Mouse (Mus musculus) MEL-GATA-1-ER (cell line): ENCODE data around the gene Fgfr2.

Experiments
- DNase-seq: peaks from one replicate; pipeline ENCODE4 v3.0.0-alpha.2; 2012; ENCODE audit warnings: low read depth; ENCODE audit errors: extremely low read depth

Gene Fgfr2

DNA sequence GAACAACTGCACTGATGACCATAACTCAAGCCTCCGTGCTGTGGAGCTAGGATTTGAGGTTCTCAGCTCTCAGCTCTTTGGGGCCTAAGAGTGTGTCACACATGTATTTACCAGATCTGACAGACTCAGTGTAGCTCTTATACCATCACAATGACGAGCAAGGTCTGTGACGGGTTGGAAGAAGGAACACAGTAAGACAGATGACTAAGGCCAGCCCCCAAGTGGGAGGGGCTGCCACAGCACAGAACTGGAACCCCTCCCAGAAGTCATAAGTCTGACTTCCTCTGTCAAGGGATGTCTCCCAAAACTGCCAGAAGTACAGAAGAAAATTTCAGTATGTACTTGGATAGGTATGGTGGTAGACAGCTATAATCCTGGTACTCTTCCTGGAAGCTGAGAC lies 319.2 kb downstream of the Fgfr2 start:
- peak; percentile 70 for DNase-seq

DNA sequence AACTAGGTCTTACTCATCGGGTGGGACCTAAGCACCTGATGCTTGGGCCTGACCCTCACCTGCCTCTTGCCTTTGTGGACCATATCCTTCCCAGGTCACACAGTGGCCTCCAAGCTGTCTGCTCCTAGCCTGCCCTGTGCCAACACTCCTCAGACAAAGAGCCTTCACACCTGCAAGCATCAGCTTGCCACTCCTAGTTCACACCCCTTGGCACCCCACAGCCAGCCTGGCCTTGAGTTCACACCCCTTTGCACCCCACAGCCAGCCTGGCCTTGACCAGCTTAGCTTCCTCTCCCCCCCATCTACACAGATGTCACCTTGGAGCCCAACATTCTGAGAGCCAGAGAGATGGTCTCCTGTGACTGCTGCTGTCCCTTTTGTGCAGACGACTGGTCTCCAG lies 319.8 kb downstream of the Fgfr2 start:
- no peak for DNase-seq

- no peak for DNase-seq
Observed at GRCm38 (mm10) chr7:132802691-132803090, 320.5 kb downstream of the Fgfr2 start.

DNA sequence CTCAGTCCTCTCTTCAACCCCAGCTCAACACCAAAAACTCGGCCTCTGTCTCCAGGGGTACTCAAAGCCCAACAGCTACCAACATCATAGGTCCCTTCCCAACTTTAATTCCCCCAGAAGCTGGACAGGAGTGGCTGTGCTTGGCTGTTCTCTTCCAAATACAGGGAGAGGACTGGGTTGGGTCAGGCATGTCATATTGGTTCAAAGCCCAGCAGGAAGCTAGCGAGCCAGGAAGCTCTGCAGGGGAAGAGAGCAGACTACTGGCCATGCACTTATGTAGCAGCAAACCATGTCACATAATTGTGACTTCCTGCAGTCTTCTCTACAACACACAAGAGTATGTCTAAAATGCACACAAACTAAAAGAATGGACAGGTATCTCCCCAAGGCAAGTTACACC lies 321.1 kb downstream of the Fgfr2 start:
- no peak for DNase-seq

DNA sequence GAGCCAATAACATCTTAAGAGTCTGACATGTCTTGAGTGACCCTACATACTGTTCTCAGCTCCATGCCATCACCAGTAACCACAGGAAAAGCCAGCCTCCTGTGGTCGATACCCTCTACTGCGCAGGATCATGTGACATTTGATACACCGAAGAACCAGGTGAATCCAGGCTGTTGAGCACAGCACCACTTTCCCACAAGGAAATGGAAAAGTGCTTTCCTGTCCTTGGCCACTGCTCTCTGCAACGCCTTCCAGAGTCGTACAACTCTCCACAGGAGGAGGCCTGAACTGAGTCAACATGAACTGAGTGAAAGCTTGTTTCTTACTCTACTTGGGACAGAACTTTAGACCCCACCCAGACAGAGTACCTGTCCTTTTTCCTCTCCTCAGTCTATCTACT lies 321.6 kb downstream of the Fgfr2 start:
- no peak for DNase-seq

DNA sequence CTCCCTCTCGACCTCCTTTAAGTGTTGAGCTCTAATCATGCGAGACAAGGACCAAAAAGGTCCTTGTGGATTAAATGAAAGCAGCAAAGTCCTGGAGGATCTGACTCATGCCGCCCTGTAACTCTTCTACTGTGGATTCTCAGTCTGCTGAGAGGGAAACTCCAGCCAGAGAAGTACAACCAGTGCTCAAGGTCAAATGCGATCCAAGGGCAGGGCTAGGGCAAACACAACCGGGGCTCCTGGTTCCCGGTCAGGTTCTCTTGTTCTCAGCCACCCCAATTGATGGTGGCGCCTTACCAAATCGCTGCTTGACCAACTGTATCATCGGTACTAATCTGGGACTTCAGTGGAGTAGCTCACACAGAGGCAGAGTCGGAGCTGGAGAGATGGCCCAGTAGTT lies 322.3 kb downstream of the Fgfr2 start:
- no peak for DNase-seq

DNA sequence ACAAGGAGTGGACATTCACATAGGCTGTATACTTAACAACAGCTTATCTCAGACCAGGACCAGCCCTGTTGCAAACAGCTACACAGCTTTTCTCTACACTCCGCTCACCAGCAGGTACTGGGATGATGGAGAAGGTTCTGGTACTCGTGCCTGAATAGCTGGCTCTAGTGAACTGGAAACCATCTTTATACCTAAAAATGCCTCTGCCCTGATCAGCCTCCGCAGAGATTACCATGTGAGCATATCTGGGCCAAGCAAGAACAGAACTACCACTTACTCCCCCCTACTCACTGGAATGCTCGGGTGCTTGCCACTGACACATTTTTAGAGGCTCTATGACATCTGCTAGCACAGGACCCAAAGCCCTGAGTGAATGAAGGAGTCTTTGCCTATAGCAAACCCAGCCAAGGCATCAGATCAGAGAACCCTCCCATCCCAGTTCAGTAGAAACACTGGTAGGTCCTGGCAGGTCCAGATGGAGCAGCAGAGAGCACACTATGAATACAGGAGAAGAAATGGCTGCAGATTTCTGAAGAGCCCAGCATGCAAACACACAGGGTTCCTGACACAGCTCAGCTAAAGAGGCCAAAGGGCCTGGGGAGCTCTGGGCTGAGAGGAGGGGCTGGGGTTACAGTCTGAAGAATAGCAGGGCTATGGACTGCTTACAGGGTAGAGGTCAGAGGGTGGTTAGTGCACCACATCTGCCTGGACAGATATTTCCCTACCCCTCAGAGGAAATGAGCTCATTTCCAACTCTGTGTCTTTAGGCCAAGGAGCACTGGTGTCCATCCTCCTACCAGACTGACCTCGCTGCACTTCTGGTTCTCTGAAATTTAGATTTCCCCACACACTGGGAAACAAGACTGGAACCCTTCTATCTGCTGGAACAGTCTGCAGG lies 323.8 kb downstream of the Fgfr2 start:
- DNase-seq, result no peak

DNA sequence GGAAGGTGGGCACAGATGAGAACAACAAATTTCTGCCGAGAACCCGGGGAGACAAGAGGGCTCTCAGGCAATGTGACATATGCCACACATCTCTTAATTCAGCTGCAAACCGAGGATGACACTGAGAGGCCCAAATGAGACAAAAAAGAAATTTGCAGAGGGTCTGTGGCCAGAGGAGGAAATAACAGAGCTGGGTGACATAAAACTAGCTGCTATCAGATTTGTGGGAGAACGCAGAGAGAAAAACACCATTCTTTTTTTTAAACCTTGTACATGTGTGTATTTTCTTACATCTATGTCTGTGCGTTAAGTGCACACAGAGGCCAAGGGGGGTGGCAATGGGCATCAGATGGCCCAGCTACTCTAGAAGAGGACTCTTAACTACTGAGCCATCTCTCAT lies 328.0 kb downstream of the Fgfr2 start:
- DNase-seq, result no peak

GRCm38 (mm10) chr7:132793467-132793866 lies 329.7 kb downstream of the Fgfr2 start:
- no peak for DNase-seq

DNA sequence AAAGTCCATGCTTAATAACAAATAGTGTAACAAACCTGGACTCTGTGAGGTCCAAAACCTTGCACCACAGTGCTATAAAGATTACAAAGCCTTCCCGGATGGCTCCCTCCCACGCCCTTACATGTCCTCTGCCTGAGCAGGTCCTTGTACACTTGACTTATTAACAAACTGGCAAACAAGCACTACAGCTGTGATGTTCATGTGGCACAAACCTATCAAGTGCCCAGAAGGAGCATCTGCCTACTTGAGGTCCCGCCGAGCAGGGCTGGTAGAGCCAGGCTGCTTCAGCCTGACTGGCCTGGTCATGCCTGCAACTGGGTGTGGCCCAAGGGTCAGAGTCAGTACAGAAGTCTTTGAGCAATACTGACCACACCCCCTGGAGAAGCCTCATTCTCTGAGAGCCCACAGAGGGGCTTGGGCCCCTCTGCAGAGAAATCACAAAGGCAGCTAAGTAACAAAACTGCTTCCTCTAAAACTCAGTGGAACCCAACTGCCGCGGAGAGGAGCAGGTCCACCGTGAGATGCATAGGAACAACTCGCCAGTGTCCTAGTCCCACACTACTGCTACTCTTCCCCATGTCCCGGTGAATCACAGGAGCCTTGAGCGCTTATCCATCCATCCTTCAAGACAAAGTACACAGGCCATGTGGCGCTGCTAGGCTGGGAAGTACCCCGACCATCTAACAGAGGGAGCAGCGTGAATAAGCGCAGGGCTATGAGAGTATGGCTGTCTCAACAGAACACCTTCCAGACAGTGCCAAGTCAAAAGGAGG lies 332.5 kb downstream of the Fgfr2 start:
- no peak for DNase-seq

GRCm38 (mm10) chr7:132788826-132789225 lies 334.3 kb downstream of the Fgfr2 start:
- DNase-seq, result no peak

GRCm38 (mm10) chr7:132787496-132788190 lies 335.5 kb downstream of the Fgfr2 start:
- DNase-seq, result no peak

- DNase-seq, result no peak
Observed at GRCm38 (mm10) chr7:132787022-132787421, 336.1 kb downstream of the Fgfr2 start.

DNA sequence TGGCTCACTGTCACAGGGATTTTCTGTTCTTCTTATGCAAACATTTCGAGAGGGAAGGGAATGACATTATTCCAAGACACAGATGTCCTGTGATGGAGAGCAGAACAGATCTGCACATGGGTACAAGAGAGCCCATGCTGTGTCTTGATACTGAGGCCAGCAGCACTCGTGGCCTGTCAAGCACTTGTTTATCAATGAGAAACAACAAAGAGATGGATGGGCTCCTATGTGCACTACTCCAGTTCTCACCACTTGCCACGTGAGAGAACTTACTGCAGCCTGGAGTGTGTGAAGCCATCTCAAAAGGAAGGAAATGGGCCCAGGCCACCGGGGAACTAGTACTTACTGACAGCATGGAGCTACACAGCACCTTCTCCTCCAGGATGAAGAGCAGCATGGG lies 336.6 kb downstream of the Fgfr2 start:
- DNase-seq, result no peak

DNA sequence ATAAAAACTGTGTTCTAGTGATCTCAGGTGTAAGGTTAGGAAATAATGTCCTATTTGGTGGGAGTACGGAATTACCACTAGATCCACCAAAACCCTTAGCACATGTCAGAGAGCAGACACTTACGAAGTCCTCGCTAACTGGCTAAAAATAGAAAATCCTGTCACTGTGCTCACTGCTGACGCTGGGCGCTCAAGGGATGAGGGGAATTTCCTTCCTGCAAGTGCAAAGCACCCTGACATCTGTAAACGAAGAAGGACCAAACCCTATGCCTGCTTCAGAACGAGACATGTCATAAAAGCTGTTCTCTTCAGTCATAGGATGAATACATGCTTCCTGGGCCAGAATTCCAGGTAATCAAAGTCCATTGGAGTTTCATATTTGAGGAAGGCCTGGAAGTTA lies 337.1 kb downstream of the Fgfr2 start:
- DNase-seq, result no peak

GRCm38 (mm10) chr7:132784101-132784500 lies 339.0 kb downstream of the Fgfr2 start:
- no peak for DNase-seq

DNA sequence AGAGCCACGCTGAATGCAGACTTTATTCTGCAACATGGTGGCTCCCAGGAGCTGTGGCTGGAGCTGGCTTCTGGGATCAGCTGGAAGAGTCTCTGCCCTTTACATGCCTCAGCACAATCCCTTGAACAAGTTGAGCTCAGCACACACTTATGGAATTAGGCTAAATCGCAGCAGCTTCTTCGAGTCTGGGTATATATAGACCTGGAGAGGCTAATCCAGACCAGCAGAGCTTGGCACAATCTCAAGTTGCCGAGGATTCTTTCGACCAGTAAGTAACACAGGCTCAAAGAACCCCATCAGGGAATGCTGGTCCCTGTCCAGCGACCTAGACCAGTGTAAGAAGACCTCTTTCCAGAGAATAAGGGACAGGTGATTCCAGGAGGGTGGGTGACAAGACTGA lies 341.3 kb downstream of the Fgfr2 start:
- no peak for DNase-seq

DNA sequence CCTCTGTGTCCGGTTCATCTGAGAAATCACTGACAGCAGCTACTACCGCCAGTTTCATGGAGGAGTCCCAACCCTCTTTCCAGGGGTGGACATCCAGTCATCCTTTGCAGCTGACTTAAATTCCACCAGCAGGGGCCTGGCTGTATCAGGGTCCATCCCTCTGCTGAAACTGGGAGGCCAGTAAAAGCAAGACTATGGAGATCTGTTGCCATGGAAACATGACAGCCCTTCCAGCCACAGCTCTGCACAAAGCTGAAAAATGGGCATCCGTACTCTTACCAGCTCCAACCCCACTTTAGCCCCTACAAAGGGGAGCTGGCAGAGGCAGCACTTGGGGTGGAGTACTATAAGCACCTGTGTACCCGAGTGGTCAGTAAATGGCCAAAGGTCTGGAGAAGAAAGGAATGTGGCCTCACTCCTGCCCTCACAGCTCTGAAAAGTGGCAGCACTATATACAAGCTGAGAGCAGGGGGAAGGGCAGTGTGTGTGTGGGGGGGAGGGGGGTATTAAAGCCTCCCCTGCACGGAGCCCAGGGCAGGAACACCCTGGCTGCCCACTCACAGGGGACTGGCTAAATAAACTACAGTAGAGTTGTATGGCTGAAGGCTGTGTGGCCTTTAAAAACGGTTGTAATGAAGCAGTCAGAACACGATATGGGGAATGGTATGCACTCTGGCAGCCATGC lies 341.9 kb downstream of the Fgfr2 start:
- DNase-seq, result no peak

- DNase-seq, result no peak
Observed at GRCm38 (mm10) chr7:132780611-132781010, 342.5 kb downstream of the Fgfr2 start.

GRCm38 (mm10) chr7:132778630-132779029 lies 344.5 kb downstream of the Fgfr2 start:
- DNase-seq, result no peak

- no peak for DNase-seq
Observed at GRCm38 (mm10) chr7:132777728-132778453, 345.3 kb downstream of the Fgfr2 start.
